ENCODE assay signal across 28 mouse cellular contexts in the genomic region with DNA sequence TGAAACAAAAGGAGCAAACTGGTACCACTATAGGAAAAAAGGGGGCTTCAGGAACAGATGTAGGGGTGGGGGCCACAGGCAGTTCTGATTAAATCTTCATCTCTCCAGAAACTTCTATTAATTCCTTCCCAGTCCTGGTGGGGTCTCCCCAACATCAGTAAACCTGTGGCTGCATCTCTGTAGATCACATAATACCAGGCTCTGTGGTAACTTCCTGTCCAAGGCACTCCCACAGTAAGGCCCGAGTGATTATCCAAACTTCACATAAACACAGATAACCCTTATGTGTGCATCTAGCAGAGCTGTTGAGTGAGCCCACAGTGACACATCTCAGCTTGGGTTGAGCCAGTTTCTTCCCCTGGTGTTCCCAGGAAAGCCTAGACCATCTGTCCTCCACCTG. TPM values are rescaled to one million over a fixed set of nuclear protein-coding genes. Genes with fewer than 3 reads are reported as not detected.
A peak's percentile ranks its signal among the peaks of the same experiment; 100 is the strongest.
DNase-seq lines count a peak whose midpoint lies in the region; ATAC-seq and TF ChIP-seq lines count a peak whose summit lies in the region.
"Had no signal": no experiment of that assay in that cellular context is flagged by ENCODE, and none has a peak within 500 bp of the region (broad histone marks: within the 10 kb centered on the region; RNA-seq: fewer than 3 reads in every experiment).

No protein-coding gene starts in this region.

- no peak for TF ChIP-seq EP300 in liver, postnatal 0 days (IDR thresholded peaks at IDR 0.05; ENCODE audit: low read depth)

- ATAC-seq in liver, postnatal 0 days: no peak
- no peak for ATAC-seq in liver, embryonic 12.5 days
- peak; percentile 93 for ATAC-seq in CD4-positive, CD25-positive, alpha-beta regulatory T cell, adult 4 months
- ATAC-seq in midbrain, embryonic 15.5 days (replicated peaks): no peak
- ATAC-seq: forebrain, embryonic 14.5 days; intestine, postnatal 0 days; midbrain, embryonic 16.5 days had no signal

- no peaks in the 10 kb centered on the region for H3K4me1 ChIP-seq in liver, postnatal 0 days (ENCODE audit: insufficient read depth)
- H3K4me1 ChIP-seq in liver, embryonic 12.5 days: no peaks in the 10 kb centered on the region
- H3K4me1 ChIP-seq in midbrain, embryonic 15.5 days: no peaks in the 10 kb centered on the region
- H3K4me1 ChIP-seq: embryonic facial prominence, embryonic 12.5 days; heart, embryonic 12.5 days; hindbrain, embryonic 15.5 days; limb, embryonic 13.5 days had no signal

- no peaks in the 10 kb centered on the region for H3K36me3 ChIP-seq in liver, postnatal 0 days (replicated peaks; ENCODE audit: insufficient read depth, low read length)
- H3K36me3 ChIP-seq in liver, embryonic 12.5 days: no peaks in the 10 kb centered on the region
- H3K36me3 ChIP-seq in midbrain, embryonic 15.5 days (replicated peaks): no peaks in the 10 kb centered on the region
- H3K36me3 ChIP-seq: embryonic facial prominence, embryonic 12.5 days; heart, embryonic 12.5 days; hindbrain, embryonic 15.5 days; limb, embryonic 13.5 days had no signal

- H3K4me2 ChIP-seq in liver, postnatal 0 days (ENCODE audit: low read depth, low read length): no peak overlapping the region
- H3K4me2 ChIP-seq in liver, embryonic 12.5 days: no peak overlapping the region
- H3K4me2 ChIP-seq in midbrain, embryonic 15.5 days: no peak overlapping the region
- H3K4me2 ChIP-seq: embryonic facial prominence, embryonic 12.5 days; heart, embryonic 12.5 days; hindbrain, embryonic 15.5 days; limb, embryonic 13.5 days had no signal

- H3K9ac ChIP-seq in liver, postnatal 0 days (replicated peaks): no peak overlapping the region
- no peak overlapping the region for H3K9ac ChIP-seq in liver, embryonic 12.5 days
- H3K9ac ChIP-seq in midbrain, embryonic 15.5 days: no peak overlapping the region
- H3K9ac ChIP-seq: embryonic facial prominence, embryonic 12.5 days; heart, embryonic 12.5 days; hindbrain, embryonic 15.5 days; limb, embryonic 13.5 days; liver, embryonic 14.5 days had no signal

- 4% methylated on average over 1 of the region's 1 CpGs for WGBS in liver, postnatal 0 days (ENCODE audit: insufficient replicate concordance)
- 0% methylated on average over 1 of the region's 1 CpGs for WGBS in liver, embryonic 12.5 days (ENCODE audit: insufficient replicate concordance)
- WGBS in midbrain, embryonic 15.5 days: 90% methylated on average over 1 of the region's 1 CpGs

- no peak overlapping the region for H3K27ac ChIP-seq in liver, postnatal 0 days (ENCODE audit: low read depth)
- H3K27ac ChIP-seq in liver, embryonic 12.5 days: no peak overlapping the region
- no peak overlapping the region for H3K27ac ChIP-seq in midbrain, embryonic 15.5 days
- H3K27ac ChIP-seq: embryonic facial prominence, embryonic 12.5 days; hindbrain, embryonic 15.5 days; layer of hippocampus, adult 2 months; limb, embryonic 13.5 days; liver, embryonic 14.5 days had no signal

- peak; percentile 7 for DNase-seq in embryo, embryonic 10 days (ENCODE audit: low spot score)
- no peak for DNase-seq in embryo, embryonic 11 days
- DNase-seq in liver, postnatal 0 days: no peak
- DNase-seq in naive thymus-derived CD4-positive, alpha-beta T cell, adult 2 months (ENCODE audit: low read depth): peak; percentile 33
- DNase-seq in adrenal gland, adult (ENCODE audit: inconsistent age in 2 of 2, low spot score in 1 of 2): no peak
- DNase-seq: cerebellum, adult 8-10 months; gastrocnemius, postnatal 36 days; kidney, postnatal 10 days; layer of hippocampus, postnatal 36 days; right cerebral cortex, postnatal 25 days; thymus, adult 18-20 months; thymus, postnatal 4 days had no signal

- peak; percentile 18 for TF ChIP-seq CTCF in liver, postnatal 0 days (IDR thresholded peaks at IDR 0.05; ENCODE audit: low read depth)

- H3K4me3 ChIP-seq in liver, postnatal 0 days (ENCODE audit: low read depth, low read length): no peak overlapping the region
- no peak overlapping the region for H3K4me3 ChIP-seq in liver, embryonic 12.5 days
- no peak overlapping the region for H3K4me3 ChIP-seq in midbrain, embryonic 15.5 days
- H3K4me3 ChIP-seq: embryonic facial prominence, embryonic 12.5 days; erythroblast, embryonic 14.5 days; heart, embryonic 12.5 days; hindbrain, embryonic 15.5 days; layer of hippocampus, adult 2 months; limb, embryonic 13.5 days; megakaryocyte, embryonic 14.5 days had no signal

- no peaks in the 10 kb centered on the region for H3K9me3 ChIP-seq in liver, postnatal 0 days (ENCODE audit: low read length)
- no peaks in the 10 kb centered on the region for H3K9me3 ChIP-seq in liver, embryonic 12.5 days (replicated peaks)
- H3K9me3 ChIP-seq in midbrain, embryonic 15.5 days: no peaks in the 10 kb centered on the region
- H3K9me3 ChIP-seq: embryonic facial prominence, embryonic 12.5 days; heart, embryonic 12.5 days; hindbrain, embryonic 15.5 days; limb, embryonic 13.5 days; megakaryocyte, embryonic 14.5 days had no signal

- no peaks in the 10 kb centered on the region for H3K27me3 ChIP-seq in liver, postnatal 0 days (ENCODE audit: insufficient read depth, low read length)
- no peaks in the 10 kb centered on the region for H3K27me3 ChIP-seq in liver, embryonic 12.5 days (replicated peaks)
- no peaks in the 10 kb centered on the region for H3K27me3 ChIP-seq in midbrain, embryonic 15.5 days (replicated peaks)
- H3K27me3 ChIP-seq: CH12.LX; embryonic facial prominence, embryonic 12.5 days; heart, embryonic 12.5 days; hindbrain, embryonic 15.5 days; limb, embryonic 13.5 days had no signal

RNA-seq across cellular contexts. Expression of a gene that starts 22.7 kb away (rescaled TPM):
- polyA plus RNA-seq in liver, postnatal 0 days (2015; fragmentation: Nextera tagmentation; extraction: Ambion mirVana): 0.06 and 0.08 TPM in 2 replicates
- not detected in 2 replicates for polyA plus RNA-seq in liver, embryonic 12.5 days (2016; fragmentation: Nextera tagmentation; extraction: Ambion mirVana)
- polyA plus RNA-seq in CD4-positive, CD25-positive, alpha-beta regulatory T cell, adult 4 months (2017; shearing (Covaris generic)): 1 to 10 TPM; 6.0 to 7.5 TPM
- 2.6 and 3.6 TPM in 2 replicates for polyA plus RNA-seq in midbrain, embryonic 15.5 days (2015; fragmentation: Nextera tagmentation; extraction: Ambion mirVana)
- polyA plus RNA-seq: embryonic facial prominence, embryonic 12.5 days; erythroblast, embryonic 14.5 days; heart, embryonic 12.5 days; intestine, postnatal 0 days; limb, embryonic 13.5 days; stomach, embryonic 14.5 days had no signal

Comparison
In these comparisons a context has a peak if more than half of its experiments do, and no peak if none do; other contexts are left out.
1. DNase-seq: peak in embryo, embryonic 10 days (single experiment) and naive thymus-derived CD4-positive, alpha-beta T cell, adult 2 months (single experiment); none in embryo, embryonic 11 days (single experiment), liver, postnatal 0 days (single experiment) and adrenal gland, adult (0 of 2).